Mouse (Mus musculus) lung, postnatal 4 days (tissue): ENCODE data around the gene Vti1a.

Experiments used
- DNase-seq, 2 experiments: peaks; one replicate each; pipeline ENCODE4 v3.0.0; 2021

Gene Vti1a

GRCm38 (mm10) chr19:55469301-55470051, 153.4 kb downstream of the Vti1a start:
- no peak for DNase-seq

GRCm38 (mm10) chr19:55472582-55472981, 156.5 kb downstream of the Vti1a start:
- DNase-seq: no peak

GRCm38 (mm10) chr19:55474225-55474624, 158.1 kb downstream of the Vti1a start:
- no peak for DNase-seq

- DNase-seq: no peak
Observed at GRCm38 (mm10) chr19:55480526-55480925, 164.4 kb downstream of the Vti1a start.

- DNase-seq: no peak
Observed at GRCm38 (mm10) chr19:55481308-55481707, 165.2 kb downstream of the Vti1a start.

- DNase-seq: no peak
Observed at GRCm38 (mm10) chr19:55483526-55483925, 167.4 kb downstream of the Vti1a start.

- no peak for DNase-seq
Observed at GRCm38 (mm10) chr19:55484559-55484958, 168.5 kb downstream of the Vti1a start.

GRCm38 (mm10) chr19:55486473-55486872, 170.4 kb downstream of the Vti1a start:
- DNase-seq: no peak

GRCm38 (mm10) chr19:55491126-55492076, 175.3 kb downstream of the Vti1a start:
- no peak for DNase-seq

GRCm38 (mm10) chr19:55496333-55496732, 180.2 kb downstream of the Vti1a start:
- peak; percentile 18 to 66 for DNase-seq

GRCm38 (mm10) chr19:55499179-55499863, 183.2 kb downstream of the Vti1a start:
- no peak for DNase-seq

- DNase-seq: no peak
Observed at GRCm38 (mm10) chr19:55501985-55502384, 185.9 kb downstream of the Vti1a start.

GRCm38 (mm10) chr19:55503771-55504170, 187.7 kb downstream of the Vti1a start:
- no peak for DNase-seq

- DNase-seq: no peak
Observed at GRCm38 (mm10) chr19:55507748-55508147, 191.7 kb downstream of the Vti1a start.

- no peak for DNase-seq
Observed at GRCm38 (mm10) chr19:55508239-55508638, 192.1 kb downstream of the Vti1a start.

GRCm38 (mm10) chr19:55508965-55509364, 192.9 kb downstream of the Vti1a start:
- DNase-seq: no peak

- DNase-seq: no peak
Observed at GRCm38 (mm10) chr19:55509618-55510017, 193.5 kb downstream of the Vti1a start.

GRCm38 (mm10) chr19:55513941-55514340, 197.8 kb downstream of the Vti1a start:
- DNase-seq: no peak

GRCm38 (mm10) chr19:55520236-55520635, 204.1 kb downstream of the Vti1a start:
- DNase-seq: no peak

GRCm38 (mm10) chr19:55523340-55523739, 207.2 kb downstream of the Vti1a start:
- no peak for DNase-seq

- no peak for DNase-seq
Observed at GRCm38 (mm10) chr19:55524385-55524784, 208.3 kb downstream of the Vti1a start.

- no peak for DNase-seq
Observed at GRCm38 (mm10) chr19:55525056-55525455, 209.0 kb downstream of the Vti1a start.

GRCm38 (mm10) chr19:55526717-55527235, 210.7 kb downstream of the Vti1a start:
- no peak for DNase-seq
